Mouse (Mus musculus) heart, embryonic 16.5 days (tissue): ENCODE data around the gene Mau2. TPM values are rescaled to one million over a fixed set of nuclear protein-coding genes. Genes with fewer than 3 reads are reported as not detected.
"Not testable (repeated sequence)": the region's sequence is repeated elsewhere in the genome, so short reads cannot be mapped to it uniquely, and the experiment has no call there.

Source experiments
- ATAC-seq: fragments of 200-750 bp; cut with Nextera tagmentation; replicated peaks from 2 replicates; pipeline ENCODE4 v1.8.0; 2017; ENCODE audit warnings: moderate number of reproducible peaks; ENCODE audit not compliant: insufficient read depth, low FRiP score; ENCODE audit errors: extremely low read depth
- H3K27ac ChIP-seq: fragments of 300-500 bp; sonication (generic); 2 replicates; pipeline ENCODE4 v1.5.1; 2014; ENCODE audit warnings: mild to moderate bottlenecking, low read length, control low read depth, moderate library complexity
- H3K27me3 ChIP-seq: fragments of 300-500 bp; sonication (generic); 2 replicates; pipeline ENCODE4 v1.6.1; 2014; ENCODE audit warnings: low read length, mixed read lengths; ENCODE audit not compliant: control insufficient read depth, insufficient read depth
- H3K36me3 ChIP-seq: fragments of 300-500 bp; sonication (generic); 2 replicates; pipeline ENCODE4 v1.6.1; 2014; ENCODE audit not compliant: control insufficient read depth, insufficient read depth
- H3K4me1 ChIP-seq: fragments of 300-500 bp; sonication (generic); 2 replicates; pipeline ENCODE4 v1.6.1; 2014; ENCODE audit warnings: low read length, mixed read lengths; ENCODE audit not compliant: control insufficient read depth, insufficient read depth
- H3K4me2 ChIP-seq: fragments of 300-500 bp; sonication (generic); 2 replicates; pipeline ENCODE4 v1.6.1; 2014; ENCODE audit warnings: low read depth, mild to moderate bottlenecking, control low read depth, low read length
- H3K4me3 ChIP-seq: fragments of 300-500 bp; sonication (generic); 2 replicates; pipeline ENCODE4 v1.5.1; 2014; ENCODE audit warnings: mild to moderate bottlenecking, control low read depth, low read length
- H3K9ac ChIP-seq: fragments of 300-500 bp; sonication (generic); 2 replicates; pipeline ENCODE4 v1.6.1; 2014; ENCODE audit warnings: low read length, control low read depth
- H3K9me3 ChIP-seq: fragments of 300-500 bp; sonication (generic); replicated peaks from 2 replicates; pipeline ENCODE4 v1.6.1; 2016; ENCODE audit warnings: low read length; ENCODE audit not compliant: control insufficient read depth
- WGBS: fragments of 180-500 bp; shearing (Covaris S2); extraction: QIAGEN DNeasy Blood & Tissue Kit; methylation state at CpG from one replicate; pipeline ENCODE4 v1.1.7; 2014; 5-methylcytosine and 5-hydroxymethylcytosine counted together
- polyA plus RNA-seq: library from polyadenylated mRNA; unstranded; fragments of >200 nt; fragmentation: Nextera tagmentation; extraction: Ambion mirVana; gene quantifications from 2 replicates; pipeline ENCODE4 v1.2.1, GENCODE M21; 2015

Mau2 gene
- polyA plus RNA-seq, 1 experiment from 2014 or later = 38.4 TPM

DNA sequence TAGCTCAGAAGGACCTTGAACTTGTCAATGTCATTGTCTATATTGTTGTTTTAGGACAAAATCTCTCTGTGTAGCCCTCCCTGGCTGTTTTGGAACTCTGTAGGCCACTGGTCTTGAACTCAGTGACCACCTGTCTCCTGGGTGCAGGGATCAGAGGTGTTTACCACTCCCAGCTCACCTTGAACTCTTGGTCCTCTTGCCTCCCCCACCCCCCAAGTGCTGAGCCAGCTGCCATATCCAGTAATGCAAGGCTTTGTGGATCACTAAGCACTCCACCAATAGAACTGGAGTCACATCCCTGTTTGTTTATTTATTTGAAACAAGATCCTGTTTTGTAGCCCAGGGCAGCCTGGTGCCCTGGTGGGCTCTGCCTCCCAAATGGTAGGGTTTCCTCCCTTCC, 38.2 kb downstream of the Mau2 start:
- no peaks in the 10 kb centered on the region for H3K36me3 ChIP-seq
- no peak for ATAC-seq
- no peaks in the 10 kb centered on the region for H3K9me3 ChIP-seq
- H3K4me3 ChIP-seq = no peak overlapping the region
- H3K27ac ChIP-seq = no peak overlapping the region
- H3K4me1 ChIP-seq = 0 out of 2 replicates have a peak, but pooled peaks cover 4% of the 10 kb centered on the region
- H3K4me2 ChIP-seq = no peak overlapping the region
- no peak overlapping the region for H3K9ac ChIP-seq
- H3K27me3 ChIP-seq = no peaks in the 10 kb centered on the region

- Histone ChIP-seq H3K9ac (no peak overlapping the region), H3K9me3 (no peaks in the 10 kb centered on the region), H3K27me3 (no peaks in the 10 kb centered on the region), H3K27ac (no peak overlapping the region), H3K4me3 (no peak overlapping the region), H3K4me2 (no peak overlapping the region), H3K4me1 (0 out of 2 replicates have a peak, but pooled peaks cover 4% of the 10 kb centered on the region), H3K36me3 (no peaks in the 10 kb centered on the region)
- no peak for ATAC-seq
- 51% methylated on average over 4 of the region's 4 CpGs for WGBS
These were observed 39.3 kb downstream of the Mau2 start for GRCm38 (mm10) chr8:70003204-70003657.

DNA sequence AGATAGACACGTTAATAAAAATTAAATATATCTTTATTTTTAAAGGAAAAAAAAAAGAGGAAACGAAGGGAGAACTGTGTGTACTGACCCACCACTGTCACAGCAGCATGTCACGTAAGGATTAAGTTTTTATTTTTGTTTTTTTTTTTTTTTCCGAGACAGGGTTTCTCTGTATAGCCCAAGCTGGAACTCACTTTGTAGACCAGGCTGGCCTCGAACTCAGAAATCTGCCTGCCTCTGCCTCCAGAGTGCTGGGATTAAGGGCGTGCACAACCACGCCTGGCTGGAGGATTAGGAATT, 40.7 kb downstream of the Mau2 start:
- not testable (repeated sequence) for ATAC-seq, H3K36me3 ChIP-seq, H3K9me3 ChIP-seq, H3K4me1 ChIP-seq, H3K27me3 ChIP-seq
- 29% methylated on average over 7 of the region's 7 CpGs for WGBS
- Histone ChIP-seq H3K27ac (peak overlapping the region; percentile 95), H3K9ac (peak overlapping the region; percentile 71; the same call in 1 of the 2 replicates), H3K4me2 (peak overlapping the region; percentile 77), H3K4me3 (peak overlapping the region; percentile 42)

- Histone ChIP-seq H3K4me1 (peaks cover 4% of the 10 kb centered on the region; the same call in 1 of the 2 replicates), H3K36me3 (no peaks in the 10 kb centered on the region), H3K27ac (peak overlapping the region; percentile 95), H3K4me2 (peak overlapping the region; percentile 77), H3K9me3 (no peaks in the 10 kb centered on the region), H3K4me3 (peak overlapping the region; percentile 42), H3K9ac (peak overlapping the region; percentile 71), H3K27me3 (no peaks in the 10 kb centered on the region)
- 1% methylated on average over 16 of the region's 16 CpGs for WGBS
- peak; percentile 71 for ATAC-seq
These were observed 41.2 kb downstream of the Mau2 start for GRCm38 (mm10) chr8:70001176-70001891.

DNA sequence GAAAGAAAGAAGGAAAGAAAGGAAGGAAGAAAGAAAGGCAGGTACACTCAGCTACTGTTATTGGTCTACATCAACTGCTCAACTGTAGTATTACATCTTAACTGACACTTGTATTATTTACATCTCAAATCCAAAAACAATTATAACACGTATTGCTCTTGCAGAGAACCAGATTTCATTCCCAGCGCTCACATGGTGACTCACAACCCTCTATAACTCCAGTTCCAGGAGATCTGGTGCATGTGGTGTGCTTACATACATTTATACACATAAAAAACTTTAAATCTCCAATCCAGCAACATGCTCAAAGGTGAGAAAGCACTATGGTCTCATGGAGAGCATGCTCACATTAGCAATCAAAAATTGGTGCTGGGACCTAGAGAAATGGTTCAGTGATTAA, 42.3 kb downstream of the Mau2 start:
- Histone ChIP-seq H3K36me3 (no peaks in the 10 kb centered on the region), H3K27ac (no peak overlapping the region)

GRCm38 (mm10) chr8:69999236-69999635, 43.3 kb downstream of the Mau2 start:
- H3K27ac ChIP-seq = no peak overlapping the region
- no peaks in the 10 kb centered on the region for H3K36me3 ChIP-seq
- WGBS = 98% methylated on average over 4 of the region's 4 CpGs
- no peaks in the 10 kb centered on the region for H3K27me3 ChIP-seq
- no peak overlapping the region for H3K4me2 ChIP-seq
- no peaks in the 10 kb centered on the region for H3K9me3 ChIP-seq
- H3K4me1 ChIP-seq = peaks cover 13% of the 10 kb centered on the region
- no peak for ATAC-seq
- no peak overlapping the region for H3K9ac ChIP-seq
- no peak overlapping the region for H3K4me3 ChIP-seq

More for the DNA sequence above, 42.3 kb downstream of the Mau2 start:
- H3K4me2 ChIP-seq = no peak overlapping the region
- WGBS = 89% methylated on average over 2 of the region's 2 CpGs
- no peak overlapping the region for H3K4me3 ChIP-seq
- no peaks in the 10 kb centered on the region for H3K9me3 ChIP-seq
- H3K27me3 ChIP-seq = no peaks in the 10 kb centered on the region
- no peak overlapping the region for H3K9ac ChIP-seq
- peaks cover 6% of the 10 kb centered on the region for H3K4me1 ChIP-seq
- no peak for ATAC-seq

- Histone ChIP-seq H3K27me3 (no peaks in the 10 kb centered on the region), H3K4me1 (peaks cover 15% of the 10 kb centered on the region), H3K4me3 (no peak overlapping the region), H3K9ac (no peak overlapping the region), H3K27ac (no peak overlapping the region), H3K9me3 (no peaks in the 10 kb centered on the region), H3K36me3 (no peaks in the 10 kb centered on the region), H3K4me2 (no peak overlapping the region)
- WGBS = 90% methylated on average over 3 of the region's 3 CpGs
- ATAC-seq = no peak
These were observed 43.8 kb downstream of the Mau2 start for GRCm38 (mm10) chr8:69998706-69999105.

GRCm38 (mm10) chr8:69996589-69997285, 45.8 kb downstream of the Mau2 start:
- 3% methylated on average over 35 of the region's 35 CpGs for WGBS

More at GRCm38 (mm10) chr8:69996589-69997285, 45.8 kb downstream of the Mau2 start:
- Histone ChIP-seq H3K9me3 (no peaks in the 10 kb centered on the region), H3K27me3 (no peaks in the 10 kb centered on the region), H3K4me1 (peaks cover 24% of the 10 kb centered on the region), H3K9ac (peak overlapping the region; percentile 84), H3K36me3 (0 out of 2 replicates have a peak, but pooled peaks cover 2% of the 10 kb centered on the region), H3K27ac (peak overlapping the region; percentile 88), H3K4me2 (peak overlapping the region; percentile 88), H3K4me3 (peak overlapping the region; percentile 65)
- no peak for ATAC-seq
